Mouse (Mus musculus) midbrain, embryonic 14.5 days (tissue): ENCODE results near the gene Bicral. TPM values are rescaled to one million over a fixed set of nuclear protein-coding genes. Genes with fewer than 3 reads are reported as not detected.
"Not testable (repeated sequence)": the region's sequence is repeated elsewhere in the genome, so short reads cannot be mapped to it uniquely, and the experiment has no call there.

ENCODE experiments used
- ATAC-seq: fragments of 200-750 bp; cut with Nextera tagmentation; 2 replicates; pipeline ENCODE4 v1.8.0; 2017; ENCODE audit warnings: moderate number of reproducible peaks, moderate library complexity; ENCODE audit not compliant: low FRiP score, low TSS enrichment
- DNase-seq: peaks from one replicate; pipeline ENCODE4 v3.0.0-alpha.2; 2015
- H3K27ac ChIP-seq: fragments of 300-500 bp; sonication (generic); replicated peaks from 2 replicates; pipeline ENCODE4 v1.5.1; 2014; ENCODE audit warnings: mild to moderate bottlenecking, low read depth, low read length, moderate library complexity
- H3K27me3 ChIP-seq: fragments of 300-500 bp; sonication (generic); 2 replicates; pipeline ENCODE4 v1.6.1; 2014; ENCODE audit warnings: low read length, control low read depth, mixed read lengths; ENCODE audit not compliant: control insufficient read depth, insufficient read depth
- H3K36me3 ChIP-seq: fragments of 300-500 bp; sonication (generic); 2 replicates; pipeline ENCODE4 v1.6.1; 2014; ENCODE audit warnings: low read length, control low read depth; ENCODE audit not compliant: control insufficient read depth, insufficient read depth
- H3K4me1 ChIP-seq: fragments of 300-500 bp; sonication (generic); 2 replicates; pipeline ENCODE4 v1.6.1; 2014; ENCODE audit warnings: mild to moderate bottlenecking, antibody characterized with exemption, low read length, control low read depth; ENCODE audit not compliant: control insufficient read depth, insufficient read depth
- H3K4me2 ChIP-seq: fragments of 300-500 bp; sonication (generic); 2 replicates; pipeline ENCODE4 v1.6.1; 2014; ENCODE audit warnings: mild to moderate bottlenecking, low read length, moderate library complexity
- H3K4me3 ChIP-seq: fragments of 300-500 bp; sonication (generic); replicated peaks from 2 replicates; pipeline ENCODE4 v1.5.1; 2014; ENCODE audit warnings: low read depth, low read length
- H3K9ac ChIP-seq: fragments of 300-500 bp; sonication (generic); replicated peaks from 2 replicates; pipeline ENCODE4 v1.6.1; 2014; ENCODE audit warnings: mild to moderate bottlenecking, low read length, moderate library complexity
- H3K9me3 ChIP-seq: fragments of 300-500 bp; sonication (generic); 2 replicates; pipeline ENCODE4 v1.6.1; 2016; ENCODE audit warnings: low read length, control low read depth, mixed read lengths; ENCODE audit not compliant: control insufficient read depth
- whole genome bisulfite sequencing: fragments of 180-500 bp; shearing (Covaris S2); extraction: QIAGEN DNeasy Blood & Tissue Kit; methylation state at CpG from one replicate; pipeline ENCODE4 v1.1.7; 2014; 5-methylcytosine and 5-hydroxymethylcytosine counted together
- polyA plus RNA-seq: library from polyadenylated mRNA; unstranded; fragments of >200 nt; fragmentation: Nextera tagmentation; extraction: Ambion mirVana; gene quantifications from 2 replicates; pipeline ENCODE4 v1.2.1, GENCODE M21; 2014

Gene Bicral
- polyA plus RNA-seq, 1 experiment from 2014 or later: 11.6 TPM

GRCm38 (mm10) chr17:46771616-46772015 is 86.7 kb downstream of the Bicral start:
- H3K27me3 ChIP-seq: no peaks in the 10 kb centered on the region
- ATAC-seq: no peak

GRCm38 (mm10) chr17:46771025-46771424 is 87.3 kb downstream of the Bicral start:
- Histone ChIP-seq H3K36me3 (peaks cover 20% of the 10 kb centered on the region), H3K4me3 (no peak overlapping the region), H3K27me3 (no peaks in the 10 kb centered on the region), H3K27ac (no peak overlapping the region), H3K4me1 (peaks cover 14% of the 10 kb centered on the region; the same call in 1 of the 2 replicates), H3K9me3 (no peaks in the 10 kb centered on the region), H3K4me2 (no peak overlapping the region), H3K9ac (no peak overlapping the region)
- 87% methylated on average over 4 of the region's 4 CpGs for WGBS
- DNase-seq: no peak
- no peak for ATAC-seq

More at GRCm38 (mm10) chr17:46771616-46772015, 86.7 kb downstream of the Bicral start:
- Histone ChIP-seq H3K4me1 (peaks cover 14% of the 10 kb centered on the region; the same call in 1 of the 2 replicates), H3K9ac (peak overlapping the region; percentile 50; the same call in 1 of the 2 replicates), H3K4me3 (peak overlapping the region; percentile 67), H3K27ac (peak overlapping the region; percentile 71; the same call in 1 of the 2 replicates), H3K36me3 (peaks cover 25% of the 10 kb centered on the region), H3K4me2 (peak overlapping the region; percentile 84), H3K9me3 (no peaks in the 10 kb centered on the region)
- DNase-seq: no peak
- 66% methylated on average over 17 of the region's 17 CpGs for WGBS

- Histone ChIP-seq H3K4me1 (peaks cover 14% of the 10 kb centered on the region; the same call in 1 of the 2 replicates), H3K4me3 (no peak overlapping the region), H3K27me3 (no peaks in the 10 kb centered on the region), H3K36me3 (peaks cover 15% of the 10 kb centered on the region), H3K9ac (no peak overlapping the region), H3K27ac (no peak overlapping the region), H3K4me2 (no peak overlapping the region), H3K9me3 (no peaks in the 10 kb centered on the region)
- no peak for ATAC-seq
- WGBS: 89% methylated on average over 11 of the region's 11 CpGs
- DNase-seq: no peak
Measured at GRCm38 (mm10) chr17:46770546-46770945, 87.7 kb downstream of the Bicral start.

- no peak overlapping the region for H3K4me3 ChIP-seq
- no peak overlapping the region for H3K27ac ChIP-seq
- H3K36me3 ChIP-seq: no peaks in the 10 kb centered on the region
- DNase-seq (no peak), ATAC-seq (no peak)
- no peaks in the 10 kb centered on the region for H3K9me3 ChIP-seq
- 64% methylated on average over 8 of the region's 8 CpGs for WGBS
- H3K9ac ChIP-seq: no peak overlapping the region
- H3K27me3 ChIP-seq: no peaks in the 10 kb centered on the region
- no peak overlapping the region for H3K4me2 ChIP-seq
- peaks cover 5% of the 10 kb centered on the region; the same call in 1 of the 2 replicates for H3K4me1 ChIP-seq
Measured at GRCm38 (mm10) chr17:46767868-46768267, 90.4 kb downstream of the Bicral start.

- 72% methylated on average over 8 of the region's 9 CpGs for WGBS
- H3K36me3 ChIP-seq, H3K9me3 ChIP-seq, DNase-seq, H3K9ac ChIP-seq, H3K4me3 ChIP-seq, H3K27me3 ChIP-seq, H3K4me1 ChIP-seq, H3K4me2 ChIP-seq, ATAC-seq, H3K27ac ChIP-seq: not testable (repeated sequence)
Measured at GRCm38 (mm10) chr17:46764916-46765315, 93.4 kb downstream of the Bicral start.

- ATAC-seq (no peak), DNase-seq (no peak)
- no peaks in the 10 kb centered on the region for H3K4me1 ChIP-seq
- no peak within 1 kb of the TSS for H3K27ac ChIP-seq
- no peak within 1 kb of the TSS for H3K4me2 ChIP-seq
- no peaks in the 10 kb centered on the region for H3K27me3 ChIP-seq
- no peak within 1 kb of the TSS for H3K4me3 ChIP-seq
- 76% methylated on average over 2 of the region's 2 CpGs for WGBS
- no peaks in the 10 kb centered on the region for H3K9me3 ChIP-seq
- no peak within 1 kb of the TSS for H3K9ac ChIP-seq
- H3K36me3 ChIP-seq: no peaks in the 10 kb centered on the region
Measured at GRCm38 (mm10) chr17:46763544-46763943, 94.7 kb downstream of the Bicral start, which contains the start of gene Ptcra. Gene Ptcra (minus strand): TSS chr17:46763712.

- Histone ChIP-seq H3K27ac (no peak overlapping the region), H3K4me1 (no peaks in the 10 kb centered on the region), H3K27me3 (no peaks in the 10 kb centered on the region), H3K9me3 (no peaks in the 10 kb centered on the region), H3K4me2 (no peak overlapping the region), H3K9ac (no peak overlapping the region), H3K4me3 (no peak overlapping the region), H3K36me3 (no peaks in the 10 kb centered on the region)
- ATAC-seq: no peak
- no peak for DNase-seq
- WGBS: 81% methylated on average over 12 of the region's 12 CpGs
Measured at GRCm38 (mm10) chr17:46758753-46759152, 99.5 kb downstream of the Bicral start.

- ATAC-seq (peak; percentile 99), DNase-seq (peak; percentile 100)
- under 1% methylated on average over 58 of the region's 58 CpGs for WGBS
- peak within 1 kb of the TSS; percentile 78 for H3K4me2 ChIP-seq
- H3K4me1 ChIP-seq: peaks cover 12% of the 10 kb centered on the region
- 0 out of 2 replicates have a peak, but pooled peaks cover 4% of the 10 kb centered on the region for H3K36me3 ChIP-seq
- H3K9ac ChIP-seq: peak within 1 kb of the TSS; percentile 64
- H3K27ac ChIP-seq: peak within 1 kb of the TSS; percentile 86
- peak within 1 kb of the TSS; percentile 76 for H3K4me3 ChIP-seq
- no peaks in the 10 kb centered on the region for H3K27me3 ChIP-seq
- H3K9me3 ChIP-seq: no peaks in the 10 kb centered on the region
Measured at GRCm38 (mm10) chr17:46751794-46752556, 106.3 kb downstream of the Bicral start, which contains the start of gene Cnpy3. Gene Cnpy3 (minus strand): TSS chr17:46752214.
